Mouse (Mus musculus) cerebellum, postnatal 4 days (tissue): ENCODE data around the gene Cox10.

Experiments used
- DNase-seq, 2 experiments: peaks; one replicate each; pipeline ENCODE4 v3.0.0; 2022; ENCODE audit warnings: low spot score in 2 of 2, mixed read lengths in 1 of 2

Gene Cox10

DNA sequence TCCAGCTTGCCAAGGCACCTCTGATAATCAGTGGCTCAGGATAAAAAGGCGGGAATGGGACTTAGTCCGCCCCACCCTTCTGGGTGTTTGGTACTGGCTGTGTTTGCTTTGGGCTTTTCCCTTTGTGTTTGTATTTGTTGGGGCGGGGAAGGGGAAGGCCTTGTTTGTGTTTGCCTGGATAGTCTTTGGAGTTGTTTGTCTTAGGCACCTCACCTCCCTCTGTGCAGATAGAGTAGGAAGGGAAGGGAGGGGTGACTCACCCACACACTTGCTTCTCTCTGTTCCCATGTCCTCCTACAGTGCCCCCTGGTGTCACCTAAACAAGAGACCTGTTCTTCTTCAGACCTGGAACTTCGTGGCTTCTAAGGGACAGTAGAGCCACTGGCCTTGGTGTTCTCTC lies 122.1 kb downstream of the Cox10 start:
- DNase-seq, result no peak

DNA sequence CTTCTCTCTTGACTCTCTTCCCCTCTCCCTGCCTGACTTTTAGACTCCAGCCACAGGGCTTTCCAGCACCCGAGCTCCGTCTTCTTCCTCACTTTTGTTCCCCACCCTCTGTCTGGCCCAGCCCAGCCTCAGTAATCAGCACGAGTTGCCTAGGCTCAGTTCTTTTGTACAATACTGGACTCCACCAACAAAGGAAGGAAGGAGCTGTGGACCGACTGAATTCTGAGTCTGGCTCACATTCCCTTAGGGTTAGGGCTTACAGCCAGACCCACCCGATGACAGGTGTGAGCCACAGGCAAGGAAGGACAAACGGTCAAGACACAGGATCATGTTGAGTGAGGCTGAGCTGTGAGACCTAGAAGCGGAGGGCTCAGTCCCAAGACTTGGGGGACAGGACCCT lies 122.5 kb downstream of the Cox10 start:
- DNase-seq, result no peak

DNA sequence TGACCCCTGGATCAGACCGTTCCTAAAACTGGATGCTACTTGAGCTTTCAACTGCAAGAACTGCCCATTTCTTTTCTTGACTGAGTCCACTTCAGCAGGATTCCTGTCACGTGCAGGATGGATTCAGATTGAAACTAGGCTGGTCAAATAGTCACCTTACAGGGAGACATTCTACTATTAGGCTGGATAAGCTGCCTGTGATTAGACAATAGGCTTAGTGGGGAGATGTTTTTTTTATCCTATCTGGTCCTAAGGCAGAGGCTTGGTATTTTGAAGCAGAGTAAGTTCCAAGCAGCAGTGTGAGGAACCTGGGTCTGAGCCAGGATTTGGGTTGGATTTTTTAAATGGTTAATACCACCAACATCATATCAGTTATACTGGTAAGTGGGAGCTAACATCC lies 125.4 kb downstream of the Cox10 start:
- no peak for DNase-seq

DNA sequence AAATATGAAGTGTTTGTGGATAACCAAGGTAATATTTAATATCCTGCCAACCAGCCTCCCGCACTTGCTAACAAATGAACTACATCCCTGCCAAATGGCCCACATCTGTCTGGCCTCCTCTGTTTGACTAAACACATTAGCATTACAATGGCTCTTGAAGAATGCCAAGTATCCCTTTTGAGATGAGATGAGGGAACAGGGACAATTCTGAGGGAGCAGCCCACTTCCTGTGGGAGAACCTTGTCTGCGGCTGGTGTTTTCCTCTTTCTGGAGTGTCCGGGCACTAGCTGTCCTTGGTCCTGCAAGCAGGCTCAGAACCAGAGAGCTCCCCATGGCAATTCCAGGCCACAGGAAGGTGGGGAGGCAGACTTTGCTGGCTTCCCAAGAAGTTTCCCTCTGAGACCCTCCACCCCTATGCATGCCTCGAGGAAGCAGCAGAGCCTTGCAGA lies 126.5 kb downstream of the Cox10 start:
- no peak for DNase-seq

DNA sequence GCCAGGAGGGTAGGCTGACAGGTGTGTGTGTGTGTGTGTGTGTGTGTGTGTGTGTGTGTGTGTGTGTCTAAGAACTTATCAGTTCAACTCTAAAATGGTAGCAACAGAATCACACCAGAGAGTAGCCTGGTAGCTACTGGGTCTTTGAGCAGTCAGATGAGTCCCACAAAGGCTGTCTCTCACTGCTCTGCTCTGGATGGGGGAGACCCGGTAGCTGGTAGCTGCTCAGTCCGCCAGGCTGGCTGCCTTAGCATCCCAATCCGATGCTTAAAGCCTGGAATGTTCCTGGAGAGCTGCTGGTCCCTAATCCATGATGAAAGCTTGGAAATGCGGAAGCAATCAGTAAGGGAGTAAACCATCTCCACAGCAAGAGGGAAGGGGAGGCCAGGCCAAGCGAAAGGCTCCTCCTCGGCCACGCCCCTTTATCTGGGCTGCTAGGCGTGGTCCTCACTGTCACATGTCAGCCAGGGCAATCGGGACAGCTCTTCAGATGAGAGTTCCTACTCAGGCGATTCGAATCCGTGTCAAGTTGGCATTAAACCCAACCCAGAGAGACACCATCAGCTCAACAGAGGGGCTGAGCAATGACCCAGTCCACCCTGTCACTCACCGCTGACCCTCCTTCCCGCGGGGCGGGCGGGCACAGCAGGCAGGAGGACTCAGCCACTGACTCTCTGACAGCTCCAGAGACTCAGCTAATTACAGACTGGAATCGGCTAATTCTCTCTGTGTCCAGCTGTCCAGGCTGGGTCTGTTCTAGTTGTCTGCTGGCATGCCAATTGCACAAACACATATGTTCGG lies 127.2 kb downstream of the Cox10 start:
- peak in 1 of 2 experiments; percentile 24 for DNase-seq

DNA sequence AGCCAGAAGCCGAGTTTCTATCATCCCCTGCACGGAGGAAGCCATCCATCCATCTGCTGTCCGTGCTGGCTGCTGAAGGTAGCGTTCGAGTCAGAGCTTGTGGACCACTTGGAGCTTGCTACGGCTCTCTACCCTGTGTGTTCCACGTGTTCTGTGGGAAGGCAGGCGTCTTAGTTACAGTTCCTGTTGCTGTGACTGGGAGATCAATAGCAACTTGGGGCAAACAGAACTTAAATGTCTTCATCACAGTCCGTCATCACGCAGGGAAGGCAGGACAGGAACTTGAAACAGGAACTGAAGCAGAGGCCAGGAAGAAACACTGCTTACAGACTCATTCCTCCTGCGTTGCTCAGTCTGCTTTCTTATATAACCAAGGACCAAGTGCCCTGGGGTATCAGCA lies 130.9 kb downstream of the Cox10 start:
- no peak for DNase-seq

DNA sequence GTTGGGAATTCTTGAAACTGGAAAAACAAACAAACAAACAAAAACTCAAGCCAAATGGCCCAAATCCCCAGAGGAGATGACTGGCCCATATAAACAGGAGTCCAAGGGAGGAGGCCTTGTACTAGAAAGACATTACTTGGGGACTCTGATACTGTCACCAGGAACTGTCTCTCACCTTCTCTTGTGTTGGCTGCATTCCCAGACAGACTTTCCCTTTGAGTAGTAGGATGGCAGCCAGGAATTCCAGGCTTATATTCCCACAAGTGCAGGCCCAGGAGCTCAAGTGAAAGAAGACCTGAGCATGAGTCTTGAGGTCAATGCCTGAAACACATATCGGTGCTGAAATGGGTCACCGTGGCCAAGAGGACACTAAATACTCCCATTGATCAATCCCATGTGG lies 132.2 kb downstream of the Cox10 start:
- DNase-seq, result no peak

DNA sequence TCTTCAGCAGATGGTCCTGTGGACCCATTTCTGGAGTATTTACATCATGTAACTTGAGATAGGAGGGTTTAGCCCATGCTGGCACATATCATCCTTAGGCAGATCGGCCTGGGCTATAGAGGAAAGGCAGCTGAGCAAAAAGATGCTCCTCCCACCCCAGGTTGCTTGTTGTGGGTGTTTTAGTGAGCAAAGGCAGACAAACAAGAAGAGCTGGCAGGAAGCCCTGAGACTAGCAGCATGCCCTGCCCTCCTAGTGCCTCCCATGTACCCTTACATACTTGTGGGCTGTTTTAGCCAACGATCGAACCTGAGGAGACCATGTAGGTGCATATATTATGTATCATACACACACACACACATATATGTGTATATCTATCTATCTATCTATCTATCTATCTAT lies 135.3 kb downstream of the Cox10 start:
- no peak for DNase-seq

DNA sequence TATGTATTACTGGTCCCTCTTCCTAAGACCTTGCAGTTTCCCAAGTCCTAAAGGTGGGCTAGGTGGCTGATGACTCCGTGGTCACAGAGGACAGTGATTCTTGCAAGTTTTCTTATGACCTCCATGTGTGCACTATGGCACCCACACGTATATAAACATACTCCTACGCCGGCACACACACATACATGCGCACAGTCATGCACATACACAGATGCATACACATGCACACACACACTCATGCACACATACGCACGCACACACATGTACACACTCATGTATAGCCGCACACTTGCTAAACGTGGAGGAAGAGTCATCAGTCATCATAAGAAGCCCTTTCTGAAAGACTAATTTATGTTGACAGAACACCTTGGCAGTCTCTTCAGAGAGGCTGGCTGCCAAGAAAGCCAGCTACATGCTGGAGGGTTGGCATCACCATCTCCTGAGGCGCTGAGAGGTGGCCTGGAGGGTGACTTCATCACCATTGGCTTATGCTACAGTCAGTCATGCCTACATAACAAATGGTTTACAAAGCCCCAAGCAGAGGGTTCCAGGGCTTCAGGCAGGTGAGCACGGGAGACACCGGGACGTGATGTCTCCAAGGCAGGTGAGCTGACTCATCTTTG lies 135.9 kb downstream of the Cox10 start:
- no peak for DNase-seq

DNA sequence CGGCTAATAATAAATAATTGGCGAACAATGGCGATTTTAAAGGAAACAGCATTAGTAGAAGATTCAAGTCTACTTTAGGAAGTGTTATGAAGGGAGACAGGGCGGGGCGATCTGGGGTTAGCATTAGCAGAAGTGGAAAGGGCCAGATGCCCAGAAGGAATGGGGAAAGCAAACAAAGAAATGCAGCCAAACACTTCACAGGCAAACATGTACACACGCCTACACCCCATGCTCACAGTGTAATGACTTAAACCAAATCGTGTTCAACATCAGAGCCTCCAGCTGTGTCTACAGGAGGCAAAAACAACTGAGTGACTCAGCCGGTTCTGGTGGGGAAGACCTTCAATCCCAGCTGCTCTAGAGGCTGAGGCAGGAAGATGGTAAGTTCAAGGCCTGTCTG lies 137.1 kb downstream of the Cox10 start:
- no peak for DNase-seq

DNA sequence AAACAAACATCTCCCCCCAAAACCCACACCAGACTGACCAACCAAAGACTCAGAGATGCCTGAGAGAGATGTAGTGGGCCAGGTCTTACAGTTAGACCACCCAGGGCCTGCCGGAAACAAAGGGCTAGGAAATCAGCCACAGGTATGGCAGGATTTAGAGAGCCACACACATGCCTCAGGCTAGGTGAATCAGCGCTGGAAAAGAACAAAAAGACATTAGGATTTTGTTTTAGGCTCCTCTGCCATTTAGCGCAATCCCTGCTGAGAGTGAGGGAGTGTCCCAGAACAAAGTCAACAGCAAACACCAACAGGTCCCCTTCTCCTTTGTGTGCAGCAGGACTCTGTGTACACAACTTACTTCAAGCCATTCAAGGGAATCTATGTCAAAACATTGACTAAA lies 142.6 kb downstream of the Cox10 start:
- DNase-seq, result no peak

DNA sequence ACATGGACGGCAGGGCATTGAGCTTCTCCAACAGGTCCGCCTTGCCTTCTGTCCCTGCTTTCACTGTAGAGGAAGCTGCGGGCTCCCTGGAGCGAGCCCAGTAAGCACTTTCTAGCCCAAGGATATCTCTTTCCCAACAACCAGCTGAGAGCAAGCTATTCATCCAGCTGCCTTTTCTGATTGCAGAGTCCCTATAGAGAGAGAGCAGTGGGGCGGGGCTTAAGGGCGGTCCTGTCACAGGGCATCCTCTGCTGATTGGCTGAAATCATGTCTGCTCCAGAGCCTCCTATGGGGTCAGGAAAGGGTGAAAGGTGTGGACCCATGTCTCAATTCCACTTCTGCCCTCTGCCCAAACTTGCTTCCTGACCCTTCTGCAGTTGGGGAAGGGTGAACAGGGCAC lies 152.4 kb downstream of the Cox10 start:
- DNase-seq, result no peak

DNA sequence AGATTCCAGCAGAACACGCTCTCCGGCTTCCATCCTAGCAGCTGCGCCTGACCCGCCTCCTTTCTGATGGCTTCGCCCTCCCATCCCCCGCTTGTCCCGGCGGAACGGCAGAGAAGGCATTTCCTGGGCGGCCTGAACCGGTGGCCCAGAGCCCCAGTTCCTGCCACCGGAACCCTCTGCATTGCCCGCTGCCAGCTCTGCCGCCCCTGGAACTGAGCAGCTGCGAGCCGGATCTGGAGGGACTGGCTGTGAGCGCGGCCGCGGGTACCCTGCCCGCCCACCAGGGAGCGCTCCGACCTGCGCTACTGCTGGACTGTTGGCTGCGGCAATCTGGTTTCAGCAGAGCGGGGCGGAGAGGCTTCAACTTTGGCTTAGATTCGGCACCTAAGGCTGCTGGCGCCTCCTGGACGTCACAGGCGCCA lies 154.1 kb downstream of the Cox10 start:
- peak; percentile 59 to 83 for DNase-seq

DNA sequence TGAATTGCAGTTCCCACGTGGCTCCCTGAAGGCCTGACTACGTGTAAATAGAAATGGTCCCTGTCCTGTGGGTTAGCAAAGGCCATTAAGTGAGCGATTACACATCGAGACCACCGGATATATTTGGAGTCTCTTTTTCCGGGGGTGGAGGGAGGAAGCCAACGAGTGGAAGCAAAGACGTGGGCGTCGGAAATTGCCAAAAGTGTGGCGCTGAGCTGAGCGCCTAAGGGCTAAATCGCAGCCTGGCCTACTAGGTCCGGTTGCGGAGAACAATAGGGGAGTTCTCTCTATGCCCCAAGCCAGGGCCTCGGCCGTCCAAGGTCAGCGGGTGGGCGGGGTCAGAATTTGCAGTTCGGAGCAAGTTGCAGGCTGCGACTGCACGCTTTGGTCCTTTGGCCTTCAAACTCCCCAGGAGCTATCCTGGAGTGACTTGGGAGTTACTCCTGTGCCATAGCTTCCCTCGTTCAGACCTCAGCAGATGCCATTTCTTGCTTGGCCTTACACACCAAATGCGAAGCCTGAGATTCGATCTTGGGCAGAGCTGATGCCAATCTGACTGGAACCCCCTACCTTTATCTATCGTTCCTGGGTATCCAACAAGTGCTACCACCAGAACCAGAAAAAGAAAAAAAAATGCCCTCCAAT lies 154.9 kb downstream of the Cox10 start:
- DNase-seq, result no peak

DNA sequence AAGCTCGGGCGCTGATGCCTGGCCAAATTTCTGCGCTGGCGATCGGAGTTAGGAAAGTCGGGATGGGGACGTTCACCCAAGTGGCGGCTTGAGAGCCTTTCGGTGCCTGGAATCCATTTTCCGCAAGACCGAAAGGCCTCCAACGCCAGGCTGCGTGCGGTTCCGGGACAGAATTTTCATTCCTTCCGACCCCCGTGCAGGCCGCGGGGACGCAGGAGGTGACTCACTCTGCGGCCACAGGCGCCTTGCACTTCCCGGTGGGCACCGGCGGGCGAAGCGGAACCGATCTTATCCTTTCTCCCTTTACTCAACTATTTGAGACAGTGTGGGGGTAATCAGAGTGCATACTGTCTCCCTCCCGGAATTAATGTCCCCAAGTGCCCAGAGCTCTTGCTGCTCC lies 155.9 kb downstream of the Cox10 start:
- no peak for DNase-seq

DNA sequence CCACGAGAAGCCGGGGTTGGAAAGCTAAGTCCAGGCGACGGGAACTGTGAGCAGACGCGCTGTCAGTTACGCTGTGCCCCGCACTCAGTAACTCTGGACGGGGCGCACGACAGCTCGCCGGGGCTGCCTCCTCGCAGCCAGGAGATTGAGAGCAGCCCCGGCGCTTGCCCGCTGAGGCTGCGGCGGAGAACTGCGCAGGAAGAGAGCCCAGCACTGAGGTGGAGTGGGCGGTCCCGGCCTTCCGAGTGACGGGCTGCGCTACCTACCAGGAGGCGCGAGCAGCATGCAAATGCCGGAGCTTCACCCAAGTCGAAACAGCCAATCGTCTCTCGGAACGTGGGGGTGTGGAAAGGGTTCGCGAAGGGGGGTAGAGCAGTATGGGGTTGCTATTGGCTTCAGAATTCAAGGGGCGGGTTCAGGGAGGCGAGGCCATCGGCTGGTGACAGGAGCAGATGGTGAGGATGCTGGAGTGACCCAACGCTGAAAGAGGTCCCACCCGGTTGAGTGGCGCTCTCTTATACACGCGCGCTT lies 157.1 kb downstream of the Cox10 start, which contains the start of gene Hs3st3b1:
TSS of gene Hs3st3b1 (minus strand) at position 200 of the 531 bp plus-strand sequence.
- peak; percentile 79 to 85 for DNase-seq

DNA sequence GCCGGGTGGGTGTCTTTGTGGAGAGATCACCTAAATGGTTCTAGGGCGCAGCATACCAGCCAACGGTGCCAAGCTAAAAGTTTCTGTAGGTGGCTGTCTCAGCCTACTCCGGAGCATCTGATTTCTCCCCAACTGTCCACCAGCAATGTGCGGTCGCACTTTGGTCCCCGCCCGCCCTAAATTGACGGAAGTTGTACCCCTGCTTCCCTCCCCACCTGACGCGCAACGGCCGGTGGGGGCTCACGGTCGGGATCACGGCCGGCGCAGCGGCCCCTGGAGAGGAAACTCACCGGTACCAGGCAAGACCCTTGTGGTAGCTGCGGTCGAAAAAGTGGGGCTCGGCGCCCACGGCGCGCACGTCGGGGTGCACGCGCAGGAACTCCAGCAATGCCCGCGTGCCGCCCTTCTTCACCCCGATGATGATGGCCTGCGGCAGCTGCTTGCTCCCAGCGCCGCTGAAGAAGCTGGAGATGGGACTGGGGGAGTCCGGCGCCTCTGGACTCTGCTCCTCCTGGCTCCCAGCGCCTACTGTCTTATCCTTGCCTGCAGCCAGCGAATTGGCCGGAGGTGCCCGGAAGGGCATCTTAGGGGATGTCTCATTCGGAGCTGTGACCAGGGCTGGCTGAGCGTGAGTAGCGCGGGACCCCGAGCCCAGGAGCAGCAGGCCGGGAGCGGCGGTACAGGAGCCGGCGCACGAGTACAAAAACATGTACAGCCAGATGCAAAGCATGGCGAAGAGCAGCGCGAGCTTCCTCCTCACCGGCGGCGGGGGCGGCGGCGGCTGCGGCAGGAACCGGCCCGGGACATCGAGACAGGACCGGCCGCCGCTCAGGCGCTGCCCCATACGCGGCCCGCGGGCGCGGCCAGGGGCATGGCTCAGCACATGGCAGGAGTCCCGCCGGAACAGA lies 158.0 kb downstream of the Cox10 start:
- peak in 1 of 2 experiments; percentile 25 for DNase-seq

DNA sequence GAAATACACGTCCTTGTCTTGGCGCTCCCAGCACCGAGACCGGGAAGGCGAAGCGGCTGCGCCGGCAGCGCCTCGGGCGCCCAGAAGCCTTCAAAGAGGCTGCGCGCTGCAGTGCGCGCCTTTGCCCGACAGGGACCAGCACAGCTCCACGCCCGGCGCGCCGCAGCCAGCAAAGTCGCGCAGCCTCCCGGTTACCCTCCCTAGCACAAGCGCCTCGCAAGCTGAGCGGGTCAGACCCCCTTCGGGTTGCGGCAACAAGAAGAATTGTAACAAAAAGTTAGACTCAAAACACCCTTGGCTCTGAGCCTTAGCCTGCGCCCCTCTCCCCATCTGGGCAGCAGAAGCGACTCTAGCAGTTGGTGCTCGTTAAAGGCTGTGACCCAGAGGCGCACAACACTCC lies 158.7 kb downstream of the Cox10 start:
- DNase-seq, result peak; percentile 61 to 81

DNA sequence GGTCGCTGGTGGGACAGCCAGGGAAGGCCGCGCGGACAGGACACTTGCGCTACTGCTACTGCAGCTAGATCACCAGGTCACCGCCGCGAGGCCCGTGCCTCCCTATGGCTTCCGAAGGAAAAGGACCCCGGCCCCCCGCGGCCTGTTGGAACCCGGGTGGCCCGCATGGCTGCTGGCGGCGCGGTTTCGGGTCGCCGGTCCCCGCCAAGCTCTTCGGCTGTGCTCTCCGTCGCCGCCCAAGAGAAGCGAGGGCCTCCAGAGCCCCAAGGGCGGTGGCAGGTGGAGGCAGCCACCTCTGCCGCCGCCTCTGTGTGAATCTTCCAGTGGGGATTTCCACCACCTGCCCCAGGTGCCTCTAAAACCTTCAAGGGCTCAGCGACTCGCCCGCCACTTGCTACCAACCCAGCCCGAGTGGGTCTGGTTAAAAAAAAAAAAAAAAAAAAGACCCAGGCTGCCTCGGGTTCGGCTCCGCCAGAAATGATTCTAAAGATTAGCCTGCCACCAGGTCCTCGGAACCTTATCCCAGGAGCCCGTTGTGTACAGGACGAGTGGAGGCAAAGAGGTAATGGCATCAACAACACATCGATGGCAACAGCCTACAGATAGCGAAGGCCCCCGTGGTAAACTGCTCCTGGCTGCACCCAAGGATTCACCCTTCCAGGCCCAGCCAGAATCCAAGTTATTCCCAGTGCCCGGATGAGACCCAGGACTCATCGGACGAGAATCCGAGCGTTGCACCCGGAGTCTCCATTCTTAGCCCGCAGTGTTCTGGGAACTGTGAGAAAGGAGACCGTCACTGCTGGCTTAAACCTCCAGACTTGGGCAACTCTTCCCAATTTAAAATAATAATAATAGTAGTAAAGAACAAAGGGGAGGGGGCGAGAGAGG lies 159.8 kb downstream of the Cox10 start:
- DNase-seq, result no peak

DNA sequence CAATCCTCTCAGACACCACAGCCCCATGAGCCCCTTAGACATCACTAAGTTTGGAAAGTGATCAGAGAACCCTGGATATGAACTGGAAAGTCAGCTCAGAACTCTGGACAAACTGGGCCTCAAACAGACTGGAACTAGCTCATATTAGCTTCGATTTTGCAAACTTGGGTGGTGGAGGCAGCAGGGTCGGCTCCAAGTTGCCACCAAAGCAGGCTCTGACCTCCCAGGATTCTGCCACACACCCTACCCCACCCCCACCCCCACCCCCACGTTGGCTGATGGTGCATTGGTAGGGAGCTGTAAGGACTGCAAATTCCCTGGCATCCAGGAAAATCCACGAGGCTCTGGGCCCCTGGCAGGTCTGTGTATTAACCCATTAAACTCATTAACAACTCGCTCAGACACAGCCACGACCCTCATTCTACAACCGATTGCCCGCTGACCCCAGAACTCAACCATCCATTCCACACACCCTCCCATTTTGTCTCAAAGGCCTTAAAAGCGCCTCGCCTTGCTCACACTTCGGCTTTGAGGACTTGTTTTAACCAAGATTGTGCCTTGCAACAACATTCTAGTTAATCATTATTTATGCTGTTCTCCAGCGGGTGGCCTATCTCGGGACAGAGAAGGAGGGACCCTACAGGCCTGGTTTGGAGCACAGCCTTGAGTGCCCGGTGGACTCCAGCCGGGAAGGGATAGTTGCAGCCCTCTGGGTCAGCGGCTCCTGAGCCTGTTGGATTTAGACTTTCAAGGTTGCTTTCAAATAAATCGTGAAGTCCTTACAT lies 160.8 kb downstream of the Cox10 start:
- no peak for DNase-seq
